Mouse (Mus musculus) liver, postnatal 0 days (tissue): ENCODE data around the gene Ivl.

Source experiments
- CTCF ChIP-seq: sonication (generic); IDR thresholded peaks from 2 replicates; pipeline ENCODE4 v1.5.1; 2016; ENCODE audit warnings: antibody characterized with exemption, low read depth
- EP300 ChIP-seq: IDR thresholded peaks from 2 replicates; pipeline ENCODE4 v1.6.1; 2016; ENCODE audit warnings: antibody characterized with exemption, low read depth, mild to moderate bottlenecking

GRCm38 (mm10) chr3:92578652-92579413 lies 5.3 kb upstream of the Ivl start:
- TF ChIP-seq CTCF (no peak), EP300 (peak; percentile 40; the same call in 1 of the 2 replicates)
